ENCODE assay signal across 9 mouse cellular contexts in the genomic region with DNA sequence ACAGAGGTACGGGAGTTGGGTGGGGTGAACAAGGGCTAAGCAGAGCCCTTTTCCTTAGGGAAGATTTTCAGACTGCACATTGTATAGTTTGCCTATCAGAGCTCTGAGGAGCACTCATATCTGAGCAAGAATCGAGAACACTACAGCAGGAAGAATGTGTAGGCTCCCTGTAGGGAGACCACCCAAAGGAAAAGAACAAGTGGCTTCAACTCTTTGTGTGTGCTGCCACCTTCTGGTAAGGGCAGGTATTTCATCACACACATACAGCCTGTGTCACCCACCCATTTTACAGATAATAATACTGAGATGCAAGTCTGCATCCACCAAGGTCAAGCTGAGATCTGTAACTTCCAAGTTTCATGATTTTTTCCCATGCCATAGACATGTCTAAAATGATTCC.
DNase-seq lines count a peak whose midpoint lies in the region; ATAC-seq lines count a peak whose summit lies in the region.
"Had no signal": no experiment of that assay in that cellular context is flagged by ENCODE, and none has a peak within 500 bp of the region (broad histone marks: within the 10 kb centered on the region; RNA-seq: fewer than 3 reads in every experiment).

No protein-coding gene starts in this region.

- H3K4me3 ChIP-seq in limb, embryonic 11.5 days (ENCODE audit: low read depth, low read length), result no peak overlapping the region
- H3K4me3 ChIP-seq in limb, embryonic 10.5 days, result no peak overlapping the region
- H3K4me3 ChIP-seq: megakaryocyte, embryonic 14.5 days had no signal

- H3K4me2 ChIP-seq in limb, embryonic 11.5 days (ENCODE audit: low read depth, severe bottlenecking), result no peak overlapping the region

- no peak overlapping the region for H3K9ac ChIP-seq in limb, embryonic 11.5 days (ENCODE audit: low read length)

- no peaks in the 10 kb centered on the region for H3K9me3 ChIP-seq in limb, embryonic 11.5 days (ENCODE audit: control insufficient read depth, low read length)
- H3K9me3 ChIP-seq in limb, embryonic 10.5 days (replicated peaks), result no peaks in the 10 kb centered on the region
- H3K9me3 ChIP-seq: megakaryocyte, embryonic 14.5 days had no signal

- intact Hi-C loops in gastrocnemius, postnatal 14 days (cut with DNase I; ENCODE audit: low total_unique reads), result no loop called here

- no peaks in the 10 kb centered on the region for H3K36me3 ChIP-seq in limb, embryonic 11.5 days (ENCODE audit: control insufficient read depth, insufficient read depth, low read length)
- no peaks in the 10 kb centered on the region for H3K36me3 ChIP-seq in limb, embryonic 10.5 days

- no peaks in the 10 kb centered on the region for H3K27me3 ChIP-seq in limb, embryonic 11.5 days (ENCODE audit: control insufficient read depth, insufficient read depth, low read length)
- no peaks in the 10 kb centered on the region for H3K27me3 ChIP-seq in limb, embryonic 10.5 days (ENCODE audit: low read depth, poor library complexity, severe bottlenecking)
- H3K27me3 ChIP-seq: megakaryocyte, embryonic 14.5 days had no signal

- no peak overlapping the region for H3K27ac ChIP-seq in limb, embryonic 11.5 days (replicated peaks; ENCODE audit: low read depth, low read length)
- H3K27ac ChIP-seq in limb, embryonic 10.5 days, result no peak overlapping the region

- DNase-seq in cerebellum, adult 8-10 months, result peak; percentile 4
- peak; percentile 53 for DNase-seq in limb, embryonic 11.5 days (ENCODE audit: low spot score)
- DNase-seq in limb, embryonic 10.5 days (ENCODE audit: low spot score), result no peak
- peak; percentile 72 for DNase-seq in ZHBTc4 (ENCODE audit: low read depth, low spot score)
- peak; percentile 60 for DNase-seq in retina, embryonic 14.5 days (ENCODE audit: low spot score)
- no peak for DNase-seq in gastrocnemius, postnatal 14 days

- WGBS in limb, embryonic 11.5 days, result 61% methylated on average over 2 of the region's 2 CpGs
- 51% methylated on average over 2 of the region's 2 CpGs for WGBS in limb, embryonic 10.5 days

- H3K4me1 ChIP-seq in limb, embryonic 11.5 days (ENCODE audit: control insufficient read depth, insufficient read depth, low read length), result no peaks in the 10 kb centered on the region
- H3K4me1 ChIP-seq in limb, embryonic 10.5 days, result no peaks in the 10 kb centered on the region

- no peak for ATAC-seq in cerebellum, adult (ENCODE audit: insufficient number of reproducible peaks, low FRiP score, low TSS enrichment)
- no peak for ATAC-seq in limb, embryonic 11.5 days (ENCODE audit: insufficient number of reproducible peaks, low FRiP score, low TSS enrichment, low read depth)
- peak; percentile 43 for ATAC-seq in inflammation-experienced regulatory T-cells, adult 6 months

Comparison
In these comparisons a context has a peak if more than half of its experiments do, and no peak if none do; other contexts are left out.
1. DNase-seq: peak in cerebellum, adult 8-10 months (single experiment), limb, embryonic 11.5 days (single experiment), ZHBTc4 (single experiment) and retina, embryonic 14.5 days (single experiment); none in limb, embryonic 10.5 days (single experiment) and gastrocnemius, postnatal 14 days (single experiment).